Mouse (Mus musculus) bone marrow, adult 2 months (tissue): ENCODE data around the gene Cotl1.

Source experiments
- CTCF ChIP-seq: fragments of 200-500 bp; IDR thresholded peaks from 2 replicates; pipeline ENCODE4 v1.5.1; 2011; ENCODE audit warnings: low read length, control low read depth; ENCODE audit not compliant: control insufficient read depth, insufficient read depth
- POLR2A ChIP-seq: fragments of 200-500 bp; IDR thresholded peaks from 2 replicates; pipeline ENCODE4 v1.6.1; 2011; ENCODE audit warnings: low read depth, mild to moderate bottlenecking, control low read depth, low read length, borderline replicate concordance; ENCODE audit not compliant: control insufficient read depth

GRCm38 (mm10) chr8:119816219-119816618 lies 24.1 kb downstream of the Cotl1 start:
- TF ChIP-seq CTCF, result no peak
- TF ChIP-seq POLR2A, result no peak
